Mouse (Mus musculus) neural tube, embryonic 14.5 days (tissue): ENCODE measurements at regions not wholly inside any gene's neighbourhood (a gene's known extent, or its start where the extent isn't known, plus 50 kb on each side); places are given as distances from the start of the nearest gene placed in this dataset.
A peak's percentile ranks its signal among the peaks of the same experiment; 100 is the strongest.

Experiments
- ATAC-seq: fragments of 200-750 bp; cut with Nextera tagmentation; 2 replicates; pipeline ENCODE4 v1.8.0; 2017; ENCODE audit warnings: low read depth, mild to moderate bottlenecking, moderate TSS enrichment, moderate library complexity
- H3K27ac ChIP-seq: fragments of 300-500 bp; sonication (generic); 2 replicates; pipeline ENCODE4 v1.5.1; 2014; ENCODE audit warnings: low read depth, mild to moderate bottlenecking, control low read depth, low read length, moderate library complexity, mixed read lengths
- H3K27me3 ChIP-seq: fragments of 300-500 bp; sonication (generic); 2 replicates; pipeline ENCODE4 v1.6.1; 2014; ENCODE audit warnings: low read length; ENCODE audit not compliant: control insufficient read depth, insufficient read depth
- H3K36me3 ChIP-seq: fragments of 300-500 bp; sonication (generic); 2 replicates; pipeline ENCODE4 v1.6.1; 2014; ENCODE audit warnings: low read length, mixed read lengths; ENCODE audit not compliant: control insufficient read depth, insufficient read depth
- H3K4me1 ChIP-seq: fragments of 300-500 bp; sonication (generic); 2 replicates; pipeline ENCODE4 v1.6.1; 2014; ENCODE audit warnings: low read length; ENCODE audit not compliant: control insufficient read depth, insufficient read depth
- H3K4me2 ChIP-seq: fragments of 300-500 bp; sonication (generic); 2 replicates; pipeline ENCODE4 v1.6.1; 2014; ENCODE audit warnings: mild to moderate bottlenecking, low read depth, low read length, control low read depth
- H3K4me3 ChIP-seq: fragments of 300-500 bp; sonication (generic); 2 replicates; pipeline ENCODE4 v1.5.1; 2014; ENCODE audit warnings: low read depth, low read length, control low read depth, mixed read lengths
- H3K9ac ChIP-seq: fragments of 300-500 bp; sonication (generic); replicated peaks from 2 replicates; pipeline ENCODE4 v1.6.1; 2014; ENCODE audit warnings: low read depth, mild to moderate bottlenecking, control low read depth, low read length, mixed read lengths
- H3K9me3 ChIP-seq: fragments of 300-500 bp; sonication (generic); 2 replicates; pipeline ENCODE4 v1.6.1; 2016; ENCODE audit warnings: low read length; ENCODE audit not compliant: control insufficient read depth
- WGBS: fragments of 180-500 bp; shearing (Covaris S2); extraction: QIAGEN DNeasy Blood & Tissue Kit; methylation state at CpG from one replicate; pipeline ENCODE4 v1.1.7; 2014; 5-methylcytosine and 5-hydroxymethylcytosine counted together

DNA sequence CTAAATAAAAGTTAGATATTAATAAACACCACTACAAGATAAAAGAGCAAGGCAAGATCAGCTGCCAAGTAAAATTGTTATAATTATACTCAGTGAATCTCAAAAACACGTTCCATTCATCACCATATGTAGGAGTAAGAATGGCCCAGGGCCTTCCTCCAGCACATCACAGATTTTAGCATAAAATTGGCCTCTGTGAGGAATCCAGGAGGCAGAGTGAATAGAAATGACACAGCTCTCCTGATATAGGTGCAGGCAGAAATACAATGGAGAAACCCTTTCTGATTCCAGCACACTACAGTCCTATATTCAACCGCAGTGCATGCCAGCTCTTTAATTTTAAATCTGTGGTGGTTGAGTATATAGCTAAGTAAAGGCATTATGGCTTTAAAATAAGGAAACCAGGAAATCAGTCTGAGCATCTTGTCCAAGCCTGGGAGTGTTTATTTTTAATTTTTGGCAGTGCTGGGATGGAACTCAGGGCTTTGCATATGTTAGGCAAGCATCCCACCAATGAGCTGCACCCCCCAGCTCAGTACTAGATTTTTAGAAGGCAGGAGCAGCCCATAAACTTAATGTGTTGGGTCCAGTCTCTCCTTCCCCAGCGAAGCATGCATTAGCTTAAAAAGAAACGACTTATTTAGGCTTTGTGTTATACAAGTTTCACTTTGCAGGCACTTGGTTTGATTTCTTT, 158.3 kb upstream of the Ptprz1 start:
- 89% methylated on average over 4 of the region's 4 CpGs for WGBS

DNA sequence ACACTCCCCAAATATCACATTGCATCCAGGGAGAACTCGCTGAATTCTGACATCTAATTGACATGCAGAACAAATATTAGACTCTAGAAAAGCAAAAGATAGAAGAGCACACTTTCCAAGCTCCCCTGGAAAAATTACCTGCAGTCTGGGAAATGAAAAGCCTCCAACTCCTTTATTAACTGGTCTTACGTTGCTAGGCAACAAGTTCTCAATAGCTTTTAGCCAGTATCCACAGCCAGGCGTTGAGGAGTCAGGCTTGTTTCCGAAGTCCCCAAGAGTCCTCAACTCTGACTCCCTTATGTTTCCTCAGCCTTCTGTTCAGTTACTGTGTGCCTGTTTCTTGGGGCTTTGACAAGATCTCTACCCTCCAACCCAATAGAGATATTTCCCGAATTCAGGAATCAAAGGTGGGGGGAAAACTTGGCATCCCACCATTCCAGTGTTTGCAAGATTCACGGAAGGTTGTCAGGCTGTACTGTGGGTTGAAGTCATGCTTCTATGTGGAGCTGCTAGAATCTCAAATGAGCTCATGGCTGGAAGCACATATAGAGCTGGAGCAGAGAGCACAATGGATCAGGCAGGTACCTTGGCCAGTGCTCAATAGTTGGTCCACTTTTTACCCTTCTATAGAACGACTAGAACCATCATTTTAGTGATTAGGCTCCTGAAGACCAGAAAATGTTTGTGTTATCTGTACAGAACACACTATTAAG, 159.0 kb upstream of the Ptprz1 start:
- no peak overlapping the region for H3K4me2 ChIP-seq
- WGBS: 58% methylated on average over 7 of the region's 7 CpGs

More for the DNA sequence above, 158.3 kb upstream of the Ptprz1 start:
- Histone ChIP-seq H3K4me2 (no peak overlapping the region), H3K9me3 (no peaks in the 10 kb centered on the region), H3K9ac (no peak overlapping the region), H3K4me3 (no peak overlapping the region), H3K4me1 (no peaks in the 10 kb centered on the region), H3K27ac (no peak overlapping the region), H3K27me3 (no peaks in the 10 kb centered on the region), H3K36me3 (no peaks in the 10 kb centered on the region)
- ATAC-seq: no peak

GRCm38 (mm10) chr6:22698187-22698586, 177.1 kb upstream of the Ptprz1 start:
- H3K4me3 ChIP-seq: no peak overlapping the region
- no peak overlapping the region for H3K4me2 ChIP-seq
- H3K36me3 ChIP-seq: no peaks in the 10 kb centered on the region
- H3K9ac ChIP-seq: no peak overlapping the region
- H3K27ac ChIP-seq: no peak overlapping the region
- no peak for ATAC-seq
- no peaks in the 10 kb centered on the region for H3K9me3 ChIP-seq
- no peaks in the 10 kb centered on the region for H3K4me1 ChIP-seq
- no peaks in the 10 kb centered on the region for H3K27me3 ChIP-seq

More for the DNA sequence above, 159.0 kb upstream of the Ptprz1 start:
- Histone ChIP-seq H3K9ac (no peak overlapping the region), H3K4me1 (no peaks in the 10 kb centered on the region), H3K4me3 (no peak overlapping the region), H3K27ac (no peak overlapping the region), H3K36me3 (no peaks in the 10 kb centered on the region), H3K9me3 (no peaks in the 10 kb centered on the region), H3K27me3 (no peaks in the 10 kb centered on the region)
- peak; percentile 65; the same call in 1 of the 2 replicates for ATAC-seq

GRCm38 (mm10) chr6:22688678-22689126, 186.6 kb upstream of the Ptprz1 start:
- Histone ChIP-seq H3K36me3 (no peaks in the 10 kb centered on the region), H3K4me1 (no peaks in the 10 kb centered on the region), H3K4me3 (no peak overlapping the region), H3K9me3 (no peaks in the 10 kb centered on the region), H3K27me3 (no peaks in the 10 kb centered on the region), H3K27ac (no peak overlapping the region), H3K9ac (no peak overlapping the region), H3K4me2 (no peak overlapping the region)
- peak; percentile 71 for ATAC-seq
- 55% methylated on average over 7 of the region's 7 CpGs for WGBS

DNA sequence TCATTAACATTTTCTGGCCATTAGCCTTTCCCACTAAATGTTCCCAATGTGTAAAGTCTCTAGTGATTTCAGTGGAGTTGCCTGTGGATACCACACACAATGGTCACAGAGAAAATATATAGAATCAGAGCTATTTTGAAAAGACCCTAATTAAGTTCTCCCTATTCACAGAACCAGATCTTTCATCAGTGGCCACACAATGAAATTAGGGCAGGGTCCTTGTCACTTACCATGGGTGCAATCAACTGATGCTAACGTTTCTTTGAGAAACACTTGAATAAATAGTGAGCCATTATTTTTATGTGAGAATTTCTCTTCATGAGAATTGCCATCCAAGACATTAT, 200.7 kb upstream of the Ptprz1 start:
- H3K27me3 ChIP-seq: no peaks in the 10 kb centered on the region
- no peak overlapping the region for H3K4me2 ChIP-seq
- no peak overlapping the region for H3K27ac ChIP-seq
- whole genome bisulfite sequencing: 17% methylated on average over 1 of the region's 1 CpGs
- no peaks in the 10 kb centered on the region for H3K9me3 ChIP-seq
- no peak for ATAC-seq
- H3K36me3 ChIP-seq: no peaks in the 10 kb centered on the region
- no peaks in the 10 kb centered on the region for H3K4me1 ChIP-seq
- no peak overlapping the region for H3K9ac ChIP-seq
- no peak overlapping the region for H3K4me3 ChIP-seq

- Histone ChIP-seq H3K4me3 (no peak overlapping the region), H3K9ac (no peak overlapping the region), H3K4me1 (no peaks in the 10 kb centered on the region), H3K9me3 (no peaks in the 10 kb centered on the region), H3K27ac (no peak overlapping the region), H3K36me3 (no peaks in the 10 kb centered on the region), H3K27me3 (no peaks in the 10 kb centered on the region), H3K4me2 (no peak overlapping the region)
- WGBS: 85% methylated on average over 2 of the region's 2 CpGs
- no peak for ATAC-seq
Measured at GRCm38 (mm10) chr6:22673919-22674585, 201.2 kb upstream of the Ptprz1 start.

DNA sequence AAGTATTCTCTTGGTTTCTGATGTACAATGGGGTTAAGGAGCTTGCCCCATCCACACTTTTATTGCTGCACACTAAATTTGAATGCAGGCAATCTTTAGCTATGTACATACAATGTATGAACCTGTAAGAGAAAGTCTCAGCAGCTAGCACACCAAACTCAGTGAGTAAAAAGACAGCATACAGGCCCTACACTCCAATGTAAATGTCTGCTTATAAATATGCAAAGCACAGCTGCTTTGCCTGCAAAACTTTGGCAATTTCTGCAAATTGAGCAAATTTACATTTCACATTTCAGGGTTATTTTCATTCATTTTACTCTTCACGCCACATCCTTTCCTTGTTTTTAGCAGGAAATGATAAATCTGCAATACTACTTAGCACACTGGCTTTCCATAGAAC, 203.8 kb upstream of the Ptprz1 start:
- Histone ChIP-seq H3K9ac (no peak overlapping the region), H3K36me3 (no peaks in the 10 kb centered on the region), H3K27ac (no peak overlapping the region), H3K9me3 (no peaks in the 10 kb centered on the region), H3K4me3 (no peak overlapping the region), H3K4me1 (no peaks in the 10 kb centered on the region), H3K27me3 (no peaks in the 10 kb centered on the region), H3K4me2 (no peak overlapping the region)
- ATAC-seq: no peak
- WGBS: 77% methylated on average over 1 of the region's 1 CpGs

DNA sequence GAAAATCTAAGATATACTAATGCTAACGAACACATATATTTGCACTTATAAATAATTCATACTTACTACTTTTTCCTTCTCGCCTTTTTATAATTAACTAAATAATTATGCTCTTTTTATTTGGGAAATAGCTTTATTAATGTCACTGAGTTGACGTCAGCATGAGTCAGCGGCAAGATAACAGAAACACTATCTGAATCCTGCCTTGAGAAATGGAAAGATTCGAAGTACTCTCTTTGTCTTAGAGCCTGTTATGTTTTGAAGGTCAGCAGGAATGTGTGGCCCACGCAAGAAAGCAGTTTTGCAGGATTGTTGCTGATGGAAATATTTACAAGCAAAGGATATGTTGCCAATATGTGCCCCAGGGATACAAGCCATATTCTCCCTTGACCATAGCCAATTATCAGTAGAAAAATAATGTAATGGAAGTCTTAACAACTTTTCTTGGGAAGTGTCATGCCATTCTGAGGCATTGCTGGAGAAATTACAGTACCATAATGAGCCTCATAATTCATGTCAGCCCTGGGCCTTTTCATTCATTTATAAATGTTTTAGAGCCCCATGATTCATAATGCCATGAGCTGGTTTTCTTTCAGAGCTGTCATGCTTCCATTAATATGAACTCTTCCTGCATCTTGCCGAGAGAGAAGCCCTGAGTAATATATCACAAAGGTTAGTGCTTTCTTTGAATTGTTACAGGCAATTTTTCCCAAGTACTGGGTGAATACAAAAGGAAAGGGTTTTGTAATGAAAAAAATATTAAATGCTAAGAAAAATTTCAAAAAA, 206.9 kb upstream of the Ptprz1 start:
- no peak overlapping the region for H3K4me2 ChIP-seq
- H3K4me1 ChIP-seq: no peaks in the 10 kb centered on the region
- no peaks in the 10 kb centered on the region for H3K9me3 ChIP-seq
- WGBS: 67% methylated on average over 7 of the region's 7 CpGs
- H3K27me3 ChIP-seq: no peaks in the 10 kb centered on the region
- H3K36me3 ChIP-seq: no peaks in the 10 kb centered on the region
- no peak overlapping the region for H3K9ac ChIP-seq
- H3K27ac ChIP-seq: no peak overlapping the region
- H3K4me3 ChIP-seq: no peak overlapping the region
- ATAC-seq: peak; percentile 68; the same call in 1 of the 2 replicates
